Mouse (Mus musculus): ENCODE measurements at regions not wholly inside any gene's neighbourhood (a gene's known extent, or its start where the extent isn't known, plus 50 kb on each side); places are given as distances from the start of the nearest gene placed in this dataset.
A peak's percentile ranks its signal among the peaks of the same experiment; 100 is the strongest.

DNA sequence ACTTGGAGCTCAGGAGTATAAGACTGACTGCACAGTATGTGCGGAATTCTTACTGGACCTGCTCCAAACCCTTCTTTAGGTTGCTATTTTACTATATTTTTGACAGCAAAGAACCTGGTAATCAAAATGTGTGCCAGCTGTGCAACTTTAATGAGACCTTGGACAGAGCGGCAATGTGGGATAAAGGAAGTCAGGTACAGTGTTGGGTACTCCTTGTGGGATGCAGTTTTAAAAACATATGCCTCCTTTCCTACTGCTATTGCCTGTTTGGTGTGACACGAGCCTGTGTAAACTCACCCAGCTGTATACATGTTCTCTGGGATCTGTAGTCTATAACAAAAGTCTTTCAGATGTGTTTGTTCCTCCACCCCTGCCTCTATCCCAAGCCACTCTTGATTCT, 85.4 kb upstream of the Itprid2 start:
- H3K27me3 ChIP-seq, result no peaks in the 10 kb centered on the region
- H3K4me3 ChIP-seq (replicated peaks), result no peak overlapping the region
- 62% methylated on average over 3 of the region's 3 CpGs for WGBS
- no peak overlapping the region for H3K4me2 ChIP-seq (replicated peaks)
- peaks cover 16% of the 10 kb centered on the region for H3K4me1 ChIP-seq
- H3K9ac ChIP-seq, result no peak overlapping the region
- ATAC-seq (ENCODE audit: insufficient number of reproducible peaks, low FRiP score, low TSS enrichment, low read depth), result no peak
- H3K27ac ChIP-seq (replicated peaks), result peak overlapping the region; percentile 61; the same call in 1 of the 2 replicates
- no peaks in the 10 kb centered on the region for H3K36me3 ChIP-seq
- H3K9me3 ChIP-seq (replicated peaks), result no peaks in the 10 kb centered on the region

DNA sequence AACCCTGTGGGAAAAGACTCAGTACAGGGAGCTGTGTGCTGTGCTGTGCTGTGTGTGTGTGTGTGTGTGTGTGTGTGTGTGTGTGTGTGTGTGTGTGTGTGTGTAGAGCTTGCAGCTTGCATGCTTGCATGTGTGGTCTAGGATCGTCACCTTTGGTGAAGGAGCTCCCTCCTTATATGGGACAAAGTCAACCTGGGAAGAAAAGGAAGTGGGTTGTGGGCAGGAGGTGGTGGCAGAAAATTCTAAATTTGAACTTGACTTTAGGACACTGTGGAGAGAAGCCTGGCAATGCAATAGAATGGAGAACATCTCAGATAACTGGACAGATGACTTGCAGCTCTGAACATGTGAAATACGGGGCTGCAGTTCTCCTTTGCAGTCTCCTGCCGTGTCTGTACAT, 84.7 kb upstream of the Itprid2 start:
- Histone ChIP-seq H3K9me3 (replicated peaks) (no peaks in the 10 kb centered on the region), H3K4me2 (replicated peaks) (no peak overlapping the region), H3K4me1 (peaks cover 16% of the 10 kb centered on the region), H3K27me3 (no peaks in the 10 kb centered on the region), H3K9ac (no peak overlapping the region), H3K27ac (replicated peaks) (peak overlapping the region; percentile 61; the same call in 1 of the 2 replicates), H3K4me3 (replicated peaks) (no peak overlapping the region), H3K36me3 (no peaks in the 10 kb centered on the region)
- no peak for ATAC-seq (ENCODE audit: insufficient number of reproducible peaks, low FRiP score, low TSS enrichment, low read depth)
- 67% methylated on average over 3 of the region's 3 CpGs for WGBS

DNA sequence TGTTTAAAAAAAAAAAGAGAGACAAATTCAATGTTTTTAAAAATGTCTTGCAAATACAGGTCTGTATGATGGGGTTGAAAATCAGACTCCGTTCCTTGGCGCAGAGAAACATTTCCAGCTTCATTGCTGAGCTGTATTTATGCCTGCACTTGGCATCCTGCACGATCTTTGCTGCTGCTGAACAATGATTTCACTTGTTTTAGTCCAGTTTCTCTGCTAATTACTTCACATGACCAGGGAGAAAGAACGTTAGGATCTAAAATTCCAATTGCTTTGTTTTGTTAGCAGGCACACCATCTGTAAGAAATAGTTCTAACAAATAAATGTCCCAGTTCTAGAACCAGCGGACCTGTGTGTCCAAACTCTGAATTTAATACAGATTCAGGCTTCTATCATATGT, 82.7 kb upstream of the Itprid2 start:
- no peak overlapping the region for H3K4me3 ChIP-seq (replicated peaks)
- no peak overlapping the region for H3K4me2 ChIP-seq (replicated peaks)
- WGBS, result 63% methylated on average over 5 of the region's 5 CpGs
- no peak overlapping the region for H3K9ac ChIP-seq
- no peaks in the 10 kb centered on the region for H3K27me3 ChIP-seq
- peaks cover 16% of the 10 kb centered on the region for H3K4me1 ChIP-seq
- no peaks in the 10 kb centered on the region for H3K36me3 ChIP-seq
- no peaks in the 10 kb centered on the region for H3K9me3 ChIP-seq (replicated peaks)
- no peak overlapping the region for H3K27ac ChIP-seq (replicated peaks)
- no peak for ATAC-seq (ENCODE audit: insufficient number of reproducible peaks, low FRiP score, low TSS enrichment, low read depth)

DNA sequence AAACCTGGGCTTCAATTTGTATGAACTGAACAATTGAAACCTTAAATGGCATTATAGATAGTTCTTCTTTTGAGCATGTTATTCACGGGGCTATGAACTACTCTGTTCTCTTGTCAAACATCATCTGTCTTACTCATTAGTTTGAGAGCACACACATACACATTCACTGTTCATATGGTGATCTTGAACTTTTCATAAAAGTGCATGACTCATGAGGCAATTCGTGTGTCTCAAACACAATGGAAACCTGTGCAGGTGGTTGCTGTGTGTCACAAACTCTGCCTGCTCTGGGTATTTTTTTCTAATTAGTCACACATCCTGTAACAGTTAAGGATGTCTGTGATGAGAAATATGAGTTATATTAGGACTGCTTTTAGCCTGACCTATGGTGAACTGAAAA, 79.8 kb upstream of the Itprid2 start:
- Histone ChIP-seq H3K9ac (no peak overlapping the region), H3K4me3 (replicated peaks) (no peak overlapping the region), H3K27me3 (no peaks in the 10 kb centered on the region), H3K9me3 (replicated peaks) (no peaks in the 10 kb centered on the region), H3K27ac (replicated peaks) (no peak overlapping the region), H3K36me3 (no peaks in the 10 kb centered on the region), H3K4me1 (no peaks in the 10 kb centered on the region), H3K4me2 (replicated peaks) (no peak overlapping the region)
- 55% methylated on average over 2 of the region's 2 CpGs for WGBS
- ATAC-seq (ENCODE audit: insufficient number of reproducible peaks, low FRiP score, low TSS enrichment, low read depth), result no peak

DNA sequence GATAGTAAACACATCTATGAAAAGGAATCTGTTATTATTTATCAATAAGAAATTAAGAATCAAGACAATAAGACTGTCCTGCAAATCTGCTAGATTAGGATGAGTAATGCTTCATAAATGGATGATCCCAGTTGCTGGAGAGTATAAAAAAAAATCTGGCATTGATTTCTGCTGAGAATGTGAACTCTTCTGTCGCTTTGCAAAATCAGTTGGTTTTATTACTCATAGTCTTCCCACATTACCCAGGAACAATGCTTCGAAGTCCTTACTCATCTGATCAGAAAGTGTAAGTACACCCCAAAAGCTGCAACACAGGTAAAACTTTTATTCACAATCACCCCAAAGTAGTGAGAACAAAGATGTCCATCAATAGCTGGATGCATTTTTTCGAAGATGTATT, 77.8 kb upstream of the Itprid2 start:
- no peaks in the 10 kb centered on the region for H3K4me1 ChIP-seq
- no peak overlapping the region for H3K9ac ChIP-seq
- WGBS, result 80% methylated on average over 3 of the region's 3 CpGs
- H3K27me3 ChIP-seq, result no peaks in the 10 kb centered on the region
- H3K4me3 ChIP-seq (replicated peaks), result no peak overlapping the region
- no peaks in the 10 kb centered on the region for H3K9me3 ChIP-seq (replicated peaks)
- H3K4me2 ChIP-seq (replicated peaks), result no peak overlapping the region
- ATAC-seq (ENCODE audit: insufficient number of reproducible peaks, low FRiP score, low TSS enrichment, low read depth), result no peak
- no peak overlapping the region for H3K27ac ChIP-seq (replicated peaks)
- H3K36me3 ChIP-seq, result no peaks in the 10 kb centered on the region

DNA sequence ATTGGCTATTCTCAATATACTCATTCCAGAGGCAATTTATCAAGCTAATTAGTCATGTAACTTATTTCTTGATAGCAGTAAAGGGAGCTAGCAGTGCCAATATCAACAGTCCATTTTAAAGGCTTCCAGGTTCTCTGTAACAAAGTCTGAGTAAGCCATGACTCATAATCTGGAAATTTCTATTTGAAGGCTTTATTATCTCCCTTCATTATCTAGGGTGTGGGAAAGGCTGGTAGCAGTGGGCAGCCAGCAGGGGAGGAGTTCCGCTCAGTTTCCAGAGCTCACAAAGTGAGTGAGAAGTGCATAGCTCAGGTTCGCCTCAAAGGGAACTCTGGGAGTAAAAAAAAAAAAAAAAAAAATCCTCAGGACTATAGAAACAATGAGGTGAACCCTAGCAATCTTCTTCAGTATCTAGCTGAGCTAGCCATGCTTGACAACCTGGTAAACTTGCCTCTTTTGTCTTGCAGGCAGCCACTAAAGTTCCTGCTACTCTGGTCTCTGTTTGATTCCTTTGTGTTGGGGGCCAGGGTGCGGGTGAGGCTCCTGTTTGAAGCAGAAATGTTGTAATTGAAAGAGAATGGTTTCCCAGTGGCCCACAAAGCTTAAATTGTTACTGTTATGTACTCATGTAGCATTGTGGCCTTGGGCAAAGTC, 68.7 kb upstream of the Itprid2 start:
- Histone ChIP-seq H3K27ac (replicated peaks) (no peak overlapping the region), H3K36me3 (no peaks in the 10 kb centered on the region), H3K4me2 (replicated peaks) (no peak overlapping the region), H3K4me3 (replicated peaks) (no peak overlapping the region), H3K4me1 (no peaks in the 10 kb centered on the region), H3K27me3 (no peaks in the 10 kb centered on the region), H3K9ac (no peak overlapping the region), H3K9me3 (replicated peaks) (no peaks in the 10 kb centered on the region)
- WGBS, result 26% methylated on average over 3 of the region's 3 CpGs
- ATAC-seq (ENCODE audit: insufficient number of reproducible peaks, low FRiP score, low TSS enrichment, low read depth), result no peak

DNA sequence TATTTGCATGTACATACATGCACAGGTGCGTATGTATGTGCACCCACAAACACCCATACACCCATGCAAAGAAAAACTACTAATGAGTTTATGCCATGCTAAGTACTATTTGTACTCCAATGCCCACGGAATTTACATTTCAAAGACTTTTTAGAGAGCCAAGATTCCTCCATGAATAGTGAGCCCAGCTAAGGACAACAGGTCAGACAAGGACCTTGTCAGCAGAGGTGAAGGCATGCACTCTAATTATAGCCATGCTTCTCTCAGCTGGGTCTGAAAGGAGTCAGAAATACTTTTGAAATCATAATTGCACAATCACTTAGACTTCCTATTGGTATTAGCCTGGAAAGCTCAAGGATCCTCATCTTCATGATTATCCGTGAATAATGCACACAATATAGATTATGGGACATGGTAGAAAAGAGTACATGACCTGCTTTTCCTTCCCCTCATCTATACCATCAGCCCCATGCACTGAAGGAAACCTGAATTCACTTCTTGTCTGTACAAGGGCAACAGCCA, 67.7 kb upstream of the Itprid2 start:
- H3K27me3 ChIP-seq, result no peaks in the 10 kb centered on the region
- H3K4me1 ChIP-seq, result no peaks in the 10 kb centered on the region
- H3K9ac ChIP-seq, result no peak overlapping the region
- H3K36me3 ChIP-seq, result no peaks in the 10 kb centered on the region
- WGBS, result 66% methylated on average over 3 of the region's 3 CpGs
- H3K4me3 ChIP-seq (replicated peaks), result no peak overlapping the region
- ATAC-seq (ENCODE audit: insufficient number of reproducible peaks, low FRiP score, low TSS enrichment, low read depth), result no peak
- H3K27ac ChIP-seq (replicated peaks), result no peak overlapping the region
- H3K9me3 ChIP-seq (replicated peaks), result no peaks in the 10 kb centered on the region
- H3K4me2 ChIP-seq (replicated peaks), result no peak overlapping the region

DNA sequence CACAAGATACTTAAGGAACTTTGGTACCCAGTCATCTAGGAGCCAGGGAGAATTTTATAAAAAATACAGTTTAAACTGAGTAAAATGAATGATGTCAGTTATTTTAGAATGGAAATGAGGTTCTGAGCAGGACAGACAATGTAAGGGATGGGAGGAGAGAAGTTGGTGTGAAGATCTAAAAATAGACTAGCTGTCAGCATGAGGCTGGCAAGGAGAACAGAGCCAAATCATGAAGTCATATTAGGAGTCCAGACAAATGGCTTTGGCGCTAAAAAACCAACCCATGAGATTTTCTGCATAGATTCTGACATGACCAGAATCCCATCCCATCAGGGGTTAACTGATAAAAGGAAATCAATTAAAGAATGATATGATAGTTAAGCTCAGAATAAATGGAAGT, 65.5 kb upstream of the Itprid2 start:
- no peaks in the 10 kb centered on the region for H3K9me3 ChIP-seq (replicated peaks)
- no peak for ATAC-seq (ENCODE audit: insufficient number of reproducible peaks, low FRiP score, low TSS enrichment, low read depth)
- no peak overlapping the region for H3K4me3 ChIP-seq (replicated peaks)
- no peaks in the 10 kb centered on the region for H3K4me1 ChIP-seq
- no peak overlapping the region for H3K4me2 ChIP-seq (replicated peaks)
- no peaks in the 10 kb centered on the region for H3K27me3 ChIP-seq
- 84% methylated on average over 1 of the region's 1 CpGs for WGBS
- H3K9ac ChIP-seq, result no peak overlapping the region
- H3K27ac ChIP-seq (replicated peaks), result no peak overlapping the region
- H3K36me3 ChIP-seq, result no peaks in the 10 kb centered on the region

DNA sequence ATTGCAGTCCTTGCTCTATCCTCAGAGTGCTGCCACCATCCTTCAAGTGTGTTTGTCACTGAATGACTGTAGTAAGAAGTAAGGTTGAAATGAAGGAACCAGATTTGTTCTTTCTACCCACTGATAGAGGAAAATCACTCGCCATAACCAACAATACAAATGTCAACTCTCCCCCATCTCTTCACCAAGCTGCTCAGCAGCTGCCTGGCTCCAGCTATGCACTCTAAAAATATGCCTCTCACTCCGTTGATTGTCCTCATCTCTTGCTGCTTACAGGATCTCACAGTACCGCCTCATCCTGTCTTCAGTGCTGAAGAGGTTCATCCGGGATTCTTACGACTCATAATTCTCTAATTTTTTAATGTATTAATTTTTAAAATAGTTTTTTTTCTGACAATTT, 63.2 kb upstream of the Itprid2 start:
- Histone ChIP-seq H3K27me3 (no peaks in the 10 kb centered on the region), H3K4me3 (replicated peaks) (no peak overlapping the region), H3K9ac (no peak overlapping the region), H3K4me2 (replicated peaks) (no peak overlapping the region), H3K36me3 (no peaks in the 10 kb centered on the region), H3K27ac (replicated peaks) (no peak overlapping the region), H3K4me1 (no peaks in the 10 kb centered on the region), H3K9me3 (replicated peaks) (no peaks in the 10 kb centered on the region)
- WGBS, result 84% methylated on average over 5 of the region's 5 CpGs
- ATAC-seq (ENCODE audit: insufficient number of reproducible peaks, low FRiP score, low TSS enrichment, low read depth), result no peak

DNA sequence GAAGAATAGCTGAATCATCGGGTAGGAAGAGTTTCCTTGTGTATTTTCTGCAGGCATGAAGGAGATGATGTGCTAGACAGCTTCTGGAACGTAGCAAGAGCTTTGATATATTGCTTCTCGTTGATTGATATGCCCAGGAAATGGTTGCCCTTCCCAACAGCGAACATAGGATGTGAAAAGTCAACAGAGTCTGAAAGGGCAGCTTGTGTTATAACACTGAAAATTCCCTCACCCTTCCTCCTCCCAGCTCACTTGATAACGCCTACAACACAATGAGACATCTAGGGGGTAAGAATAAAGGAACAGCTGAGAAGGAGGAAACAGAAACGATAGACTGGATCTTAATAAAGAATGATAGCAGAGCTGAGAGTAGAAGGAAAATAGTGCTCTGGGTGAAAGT, 60.1 kb upstream of the Itprid2 start:
- Histone ChIP-seq H3K36me3 (no peaks in the 10 kb centered on the region), H3K9ac (no peak overlapping the region), H3K27me3 (no peaks in the 10 kb centered on the region), H3K27ac (replicated peaks) (no peak overlapping the region), H3K4me1 (no peaks in the 10 kb centered on the region), H3K4me2 (replicated peaks) (no peak overlapping the region), H3K9me3 (replicated peaks) (no peaks in the 10 kb centered on the region), H3K4me3 (replicated peaks) (no peak overlapping the region)
- ATAC-seq (ENCODE audit: insufficient number of reproducible peaks, low FRiP score, low TSS enrichment, low read depth), result no peak
- 69% methylated on average over 6 of the region's 6 CpGs for WGBS

DNA sequence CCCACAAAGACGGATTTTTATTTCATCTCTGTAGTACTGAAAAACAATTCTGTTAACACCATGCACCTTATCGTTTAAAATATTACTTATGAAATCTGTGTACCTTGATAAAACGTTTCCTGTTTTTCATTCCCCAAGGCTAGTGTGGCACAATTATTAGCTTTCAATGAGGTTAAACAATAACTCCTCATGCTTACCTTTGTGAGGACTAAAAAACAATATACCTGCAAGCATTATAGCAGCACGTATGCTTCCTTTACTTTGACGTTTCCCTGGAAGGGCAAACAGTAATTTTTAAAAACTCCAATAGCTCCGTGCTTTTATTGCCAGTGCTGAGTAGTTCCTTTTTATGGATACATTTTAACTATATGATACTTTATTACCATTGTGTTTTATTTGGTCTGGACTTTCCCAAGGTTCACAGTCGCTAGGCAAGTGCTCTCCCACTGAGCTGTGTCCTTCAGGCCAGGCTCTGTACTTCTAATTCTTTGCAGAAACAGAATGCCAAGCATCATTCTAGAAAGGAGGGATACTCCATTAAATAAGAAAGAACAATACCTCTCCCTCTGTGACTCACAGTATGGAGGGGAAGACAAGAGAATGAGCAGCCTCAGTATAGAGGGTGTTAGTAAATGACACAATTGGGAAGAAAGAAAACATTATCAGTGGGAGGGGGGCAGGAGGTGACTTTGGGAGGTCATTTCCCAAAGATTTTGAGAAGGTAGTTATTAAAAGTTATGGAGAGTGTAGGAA, 50.0 kb upstream of the Itprid2 start:
- Histone ChIP-seq H3K9me3 (replicated peaks) (no peaks in the 10 kb centered on the region), H3K4me3 (replicated peaks) (no peak overlapping the region), H3K4me2 (replicated peaks) (no peak overlapping the region), H3K27me3 (no peaks in the 10 kb centered on the region), H3K9ac (no peak overlapping the region), H3K4me1 (no peaks in the 10 kb centered on the region), H3K27ac (replicated peaks) (no peak overlapping the region), H3K36me3 (no peaks in the 10 kb centered on the region)
- 71% methylated on average over 7 of the region's 7 CpGs for WGBS
- no peak for ATAC-seq (ENCODE audit: insufficient number of reproducible peaks, low FRiP score, low TSS enrichment, low read depth)

Data from embryonic facial prominence, embryonic 15.5 days (tissue).